Mouse (Mus musculus): ENCODE results near the gene Zfp111.

GRCm38 (mm10) chr7:24172191-24172590, 39.1 kb downstream of the Zfp111 start:
- TF ChIP-seq EP300 (IDR thresholded peaks at IDR 0.05; ENCODE audit: insufficient read depth, low read depth, low read length) (no peak), CTCF (IDR thresholded peaks at IDR 0.05) (no peak)
